Mouse (Mus musculus): ENCODE results near the gene Malrd1. TPM values are rescaled to one million over a fixed set of nuclear protein-coding genes. Genes with fewer than 3 reads are reported as not detected.

Gene Malrd1
- polyA plus RNA-seq, 1 experiment from 2014 or later = not detected

- Histone ChIP-seq H3K27me3 (ENCODE audit: insufficient read depth, low read length) (no peaks in the 10 kb centered on the region), H3K4me1 (ENCODE audit: insufficient read depth) (no peaks in the 10 kb centered on the region), H3K4me3 (ENCODE audit: low read depth, low read length) (no peak overlapping the region), H3K9ac (replicated peaks) (no peak overlapping the region), H3K27ac (ENCODE audit: low read depth) (no peak overlapping the region), H3K36me3 (replicated peaks; ENCODE audit: insufficient read depth, low read length) (no peaks in the 10 kb centered on the region), H3K9me3 (ENCODE audit: low read length) (no peaks in the 10 kb centered on the region), H3K4me2 (ENCODE audit: low read depth, low read length) (no peak overlapping the region)
- ATAC-seq (no peak), DNase-seq (no peak)
- TF ChIP-seq CTCF (IDR thresholded peaks at IDR 0.05; ENCODE audit: low read depth) (no peak), EP300 (IDR thresholded peaks at IDR 0.05; ENCODE audit: low read depth) (no peak)
Measured at GRCm38 (mm10) chr2:16172086-16172485, 645.8 kb downstream of the Malrd1 start.

DNA sequence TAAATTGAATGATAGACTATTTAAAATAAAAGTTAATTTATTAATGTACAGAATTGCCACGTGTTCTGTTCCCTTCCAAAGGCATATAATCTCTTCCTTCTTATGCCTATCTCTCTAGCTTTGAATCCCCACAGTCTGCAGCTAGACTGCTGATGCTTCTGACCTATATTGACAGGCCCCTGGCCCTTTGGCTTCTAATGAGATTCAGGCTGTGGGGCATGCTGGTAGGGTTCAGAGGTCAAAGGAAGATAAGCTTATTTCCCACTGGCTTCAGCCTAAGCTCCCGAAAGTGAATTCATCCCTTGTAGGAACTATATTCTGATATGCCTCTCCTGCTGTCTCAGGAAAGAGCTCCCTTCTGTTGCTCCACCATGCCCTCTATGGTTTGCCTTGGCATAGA lies 647.1 kb downstream of the Malrd1 start:
- Histone ChIP-seq H3K27ac (ENCODE audit: low read depth) (no peak overlapping the region), H3K4me1 (ENCODE audit: insufficient read depth) (no peaks in the 10 kb centered on the region), H3K9ac (replicated peaks) (no peak overlapping the region), H3K4me2 (ENCODE audit: low read depth, low read length) (no peak overlapping the region), H3K9me3 (ENCODE audit: low read length) (no peaks in the 10 kb centered on the region), H3K4me3 (ENCODE audit: low read depth, low read length) (no peak overlapping the region), H3K27me3 (ENCODE audit: insufficient read depth, low read length) (no peaks in the 10 kb centered on the region), H3K36me3 (replicated peaks; ENCODE audit: insufficient read depth, low read length) (no peaks in the 10 kb centered on the region)
- 38% methylated on average over 2 of the region's 2 CpGs for WGBS (ENCODE audit: insufficient replicate concordance)
- ATAC-seq (no peak), DNase-seq (no peak)
- TF ChIP-seq EP300 (IDR thresholded peaks at IDR 0.05; ENCODE audit: low read depth) = no peak
- TF ChIP-seq CTCF (IDR thresholded peaks at IDR 0.05; ENCODE audit: low read depth) = no peak

DNA sequence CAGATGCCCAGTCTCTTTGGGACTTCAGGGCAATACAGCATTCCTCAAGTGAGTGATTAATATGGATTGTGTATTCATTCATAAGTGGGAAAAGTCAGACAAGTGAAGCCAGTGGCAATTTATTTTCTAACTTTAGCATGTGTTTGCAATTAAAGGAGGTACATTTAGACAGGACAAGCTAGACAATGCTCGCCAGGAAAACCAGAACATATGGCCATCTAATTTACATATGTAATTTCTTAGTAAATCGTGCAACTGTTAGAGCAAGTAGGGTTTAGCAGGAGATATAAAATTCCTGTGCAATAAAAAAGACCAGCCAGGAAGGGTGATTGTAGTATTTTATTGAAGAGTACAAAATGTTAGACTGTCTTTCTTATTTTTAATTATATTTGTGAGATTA lies 655.9 kb downstream of the Malrd1 start:
- TF ChIP-seq EP300 (IDR thresholded peaks at IDR 0.05; ENCODE audit: low read depth) (no peak), CTCF (IDR thresholded peaks at IDR 0.05; ENCODE audit: low read depth) (no peak)
- Histone ChIP-seq H3K9ac (replicated peaks) (no peak overlapping the region), H3K4me1 (ENCODE audit: insufficient read depth) (no peaks in the 10 kb centered on the region), H3K4me2 (ENCODE audit: low read depth, low read length) (no peak overlapping the region), H3K27me3 (ENCODE audit: insufficient read depth, low read length) (no peaks in the 10 kb centered on the region), H3K4me3 (ENCODE audit: low read depth, low read length) (no peak overlapping the region), H3K36me3 (replicated peaks; ENCODE audit: insufficient read depth, low read length) (no peaks in the 10 kb centered on the region), H3K9me3 (ENCODE audit: low read length) (no peaks in the 10 kb centered on the region), H3K27ac (ENCODE audit: low read depth) (no peak overlapping the region)
- WGBS (ENCODE audit: insufficient replicate concordance) = 60% methylated on average over 2 of the region's 2 CpGs
- ATAC-seq (no peak), DNase-seq (no peak)

GRCm38 (mm10) chr2:16183158-16183557 lies 656.9 kb downstream of the Malrd1 start:
- 59% methylated on average over 2 of the region's 2 CpGs for WGBS (ENCODE audit: insufficient replicate concordance)
- Histone ChIP-seq H3K4me1 (ENCODE audit: insufficient read depth) (no peaks in the 10 kb centered on the region), H3K9me3 (ENCODE audit: low read length) (no peaks in the 10 kb centered on the region), H3K36me3 (replicated peaks; ENCODE audit: insufficient read depth, low read length) (no peaks in the 10 kb centered on the region), H3K9ac (replicated peaks) (no peak overlapping the region), H3K4me2 (ENCODE audit: low read depth, low read length) (no peak overlapping the region), H3K27ac (ENCODE audit: low read depth) (no peak overlapping the region), H3K4me3 (ENCODE audit: low read depth, low read length) (no peak overlapping the region), H3K27me3 (ENCODE audit: insufficient read depth, low read length) (no peaks in the 10 kb centered on the region)
- TF ChIP-seq EP300 (IDR thresholded peaks at IDR 0.05; ENCODE audit: low read depth) (no peak), CTCF (IDR thresholded peaks at IDR 0.05; ENCODE audit: low read depth) (no peak)
- ATAC-seq (no peak), DNase-seq (no peak)

DNA sequence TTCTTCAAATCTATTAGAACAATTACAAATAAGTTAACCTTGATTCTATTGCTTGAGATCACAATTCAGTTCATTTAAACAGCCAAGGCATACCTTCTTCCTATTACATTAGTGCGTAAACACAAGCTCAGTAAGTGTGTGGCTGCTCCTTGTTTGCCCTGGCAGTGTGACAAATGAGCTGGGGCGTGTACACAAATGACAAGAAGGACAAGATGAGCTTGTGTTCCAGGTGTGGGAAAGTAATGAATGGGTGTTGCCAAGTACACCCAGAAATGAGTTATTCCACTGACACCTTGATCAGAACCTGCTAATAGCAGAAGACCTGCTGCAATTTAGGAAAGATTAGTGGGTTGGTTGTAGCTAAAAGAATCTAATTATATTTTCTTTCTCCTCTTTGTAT lies 683.7 kb downstream of the Malrd1 start:
- TF ChIP-seq CTCF (IDR thresholded peaks at IDR 0.05; ENCODE audit: low read depth) (no peak), EP300 (IDR thresholded peaks at IDR 0.05; ENCODE audit: low read depth) (no peak)
- DNase-seq = no peak
- Histone ChIP-seq H3K4me3 (ENCODE audit: low read depth, low read length) (no peak overlapping the region), H3K4me1 (ENCODE audit: insufficient read depth) (no peaks in the 10 kb centered on the region), H3K27ac (ENCODE audit: low read depth) (no peak overlapping the region), H3K9ac (replicated peaks) (no peak overlapping the region), H3K27me3 (ENCODE audit: insufficient read depth, low read length) (no peaks in the 10 kb centered on the region), H3K4me2 (ENCODE audit: low read depth, low read length) (no peak overlapping the region), H3K9me3 (ENCODE audit: low read length) (no peaks in the 10 kb centered on the region), H3K36me3 (replicated peaks; ENCODE audit: insufficient read depth, low read length) (no peaks in the 10 kb centered on the region)
- WGBS (ENCODE audit: insufficient replicate concordance) = 57% methylated on average over 2 of the region's 2 CpGs
- no peak for ATAC-seq

DNA sequence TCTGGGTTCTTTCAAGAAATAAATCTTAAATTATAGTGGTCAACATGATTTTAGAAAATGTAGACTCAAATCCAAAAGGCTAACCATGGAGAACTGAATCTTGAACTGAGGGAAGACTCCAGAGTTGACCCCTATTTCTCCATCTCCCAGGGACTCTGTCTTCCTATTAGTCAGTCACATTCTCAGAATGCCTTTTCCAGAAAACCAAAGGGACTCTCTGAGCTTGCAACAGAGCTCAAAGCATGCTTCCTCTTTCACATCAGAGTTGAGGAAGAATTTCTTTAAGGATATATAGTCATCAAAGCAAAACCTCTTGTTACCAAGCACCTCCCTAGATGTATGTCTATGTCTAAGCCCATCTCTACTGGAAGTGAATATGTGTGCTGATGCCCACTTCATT lies 686.5 kb downstream of the Malrd1 start:
- no peak overlapping the region for H3K4me2 ChIP-seq (ENCODE audit: low read depth, low read length)
- no peaks in the 10 kb centered on the region for H3K36me3 ChIP-seq (replicated peaks; ENCODE audit: insufficient read depth, low read length)
- DNase-seq (no peak), ATAC-seq (no peak)
- H3K4me1 ChIP-seq (ENCODE audit: insufficient read depth) = no peaks in the 10 kb centered on the region
- H3K27me3 ChIP-seq (ENCODE audit: insufficient read depth, low read length) = no peaks in the 10 kb centered on the region
- H3K9me3 ChIP-seq (ENCODE audit: low read length) = no peaks in the 10 kb centered on the region
- H3K4me3 ChIP-seq (ENCODE audit: low read depth, low read length) = no peak overlapping the region
- TF ChIP-seq EP300 (IDR thresholded peaks at IDR 0.05; ENCODE audit: low read depth) (no peak), CTCF (IDR thresholded peaks at IDR 0.05; ENCODE audit: low read depth) (no peak)
- H3K9ac ChIP-seq (replicated peaks) = no peak overlapping the region
- H3K27ac ChIP-seq (ENCODE audit: low read depth) = no peak overlapping the region

- H3K27ac ChIP-seq (ENCODE audit: low read depth) = no peak overlapping the region
- 65% methylated on average over 3 of the region's 3 CpGs for WGBS (ENCODE audit: insufficient replicate concordance)
- no peaks in the 10 kb centered on the region for H3K9me3 ChIP-seq (ENCODE audit: low read length)
Measured at GRCm38 (mm10) chr2:16214111-16214510, 687.8 kb downstream of the Malrd1 start.

More at GRCm38 (mm10) chr2:16214111-16214510, 687.8 kb downstream of the Malrd1 start:
- no peaks in the 10 kb centered on the region for H3K27me3 ChIP-seq (ENCODE audit: insufficient read depth, low read length)
- DNase-seq = no peak
- no peak overlapping the region for H3K4me3 ChIP-seq (ENCODE audit: low read depth, low read length)
- TF ChIP-seq CTCF (IDR thresholded peaks at IDR 0.05; ENCODE audit: low read depth) (no peak), EP300 (IDR thresholded peaks at IDR 0.05; ENCODE audit: low read depth) (no peak)
- ATAC-seq = no peak
- no peaks in the 10 kb centered on the region for H3K36me3 ChIP-seq (replicated peaks; ENCODE audit: insufficient read depth, low read length)
- H3K4me1 ChIP-seq (ENCODE audit: insufficient read depth) = no peaks in the 10 kb centered on the region
- no peak overlapping the region for H3K4me2 ChIP-seq (ENCODE audit: low read depth, low read length)
- H3K9ac ChIP-seq (replicated peaks) = no peak overlapping the region

Measured in liver, postnatal 0 days (tissue).